Mouse (Mus musculus) embryonic fibroblast, embryonic 13.5 days (primary cell): Measurements from ENCODE around the gene Rims3. TPM values are rescaled to one million over a fixed set of nuclear protein-coding genes. Genes with fewer than 3 reads are reported as not detected.

Experiments
- H3K27ac ChIP-seq: 2 replicates; pipeline ENCODE4 v1.5.1; 2012; ENCODE audit warnings: low read length, control low read depth, inconsistent platforms; ENCODE audit not compliant: insufficient read depth
- H3K4me1 ChIP-seq: 2 replicates; pipeline ENCODE4 v1.6.1; 2011; ENCODE audit warnings: low read length; ENCODE audit not compliant: control insufficient read depth, insufficient read depth
- H3K4me3 ChIP-seq: 2 replicates; pipeline ENCODE4 v1.5.1; 2011; ENCODE audit warnings: mild to moderate bottlenecking, control low read depth, low read length; ENCODE audit not compliant: insufficient read depth
- CTCF ChIP-seq: IDR thresholded peaks from 2 replicates; pipeline ENCODE4 v1.5.1; 2011; ENCODE audit warnings: mild to moderate bottlenecking, control low read depth, low read length, moderate library complexity, borderline replicate concordance; ENCODE audit not compliant: insufficient read depth
- POLR2A ChIP-seq: IDR thresholded peaks from 2 replicates; pipeline ENCODE4 v1.6.1; 2011; ENCODE audit warnings: low read depth, mild to moderate bottlenecking, control low read depth, low read length, moderate library complexity
- polyA plus RNA-seq: library from polyadenylated mRNA; stranded (reverse); fragments of >200 nt; gene quantifications from 2 replicates; pipeline ENCODE4 v1.2.4, GENCODE M21; 2011; ENCODE audit warnings: low read depth; ENCODE audit not compliant: missing spikeins, insufficient read length

The Rims3 gene
- polyA plus RNA-seq, 1 experiment: not detected

DNA sequence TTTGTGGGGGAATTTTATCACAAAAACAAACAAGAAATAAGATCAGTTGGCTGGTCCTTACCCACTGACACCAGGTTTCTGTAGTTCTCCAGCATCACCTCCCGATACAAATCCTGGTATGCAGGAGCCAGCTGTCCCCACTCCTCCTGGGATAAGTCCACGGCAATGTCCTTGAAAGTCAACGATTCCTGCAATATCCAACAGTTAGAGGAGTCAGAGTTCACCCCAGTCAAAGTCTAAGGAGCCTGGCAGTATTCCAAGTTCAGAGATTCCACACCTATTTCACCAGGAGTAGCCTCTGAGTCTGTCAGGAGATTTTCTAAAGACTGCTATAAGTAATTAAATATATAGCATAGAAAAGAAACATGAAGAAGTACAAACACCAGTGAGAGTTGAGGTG lies 80.4 kb downstream of the Rims3 start:
- TF ChIP-seq POLR2A (no peak), CTCF (no peak)
- Histone ChIP-seq H3K4me1 (no peaks in the 10 kb centered on the region), H3K27ac (no peak overlapping the region), H3K4me3 (no peak overlapping the region)

Other genes starting within 250 kb of the Rims3 start
- gene Cited4, start 188.2 kb upstream of the Rims3 start, polyA plus RNA-seq: not detected in 2 replicates
- 0.74 and 0.75 TPM in 2 replicates for gene Kcnq4, start 106.2 kb upstream of the Rims3 start, polyA plus RNA-seq
- 30.4 and 36.4 TPM in 2 replicates for gene Nfyc, start 23.2 kb upstream of the Rims3 start, polyA plus RNA-seq
- gene Exo5, start 70.2 kb downstream of the Rims3 start, polyA plus RNA-seq: 17.2 and 24.0 TPM in 2 replicates
- 1.2 and 1.5 TPM in 2 replicates for gene Zfp69, start 96.9 kb downstream of the Rims3 start, polyA plus RNA-seq
- 31.7 and 35.5 TPM in 2 replicates for gene Smap2, start 162.4 kb downstream of the Rims3 start, polyA plus RNA-seq
- gene Col9a2, start 184.6 kb downstream of the Rims3 start, polyA plus RNA-seq: 0.58 TPM in 1 of 2 replicates, not detected in the other
- 70.9 and 72.8 TPM in 2 replicates for gene Zmpste24, start 243.4 kb downstream of the Rims3 start, polyA plus RNA-seq